Mouse (Mus musculus) heart, postnatal 0 days (tissue): ENCODE measurements at regions not wholly inside any gene's neighbourhood (a gene's known extent, or its start where the extent isn't known, plus 50 kb on each side); places are given as distances from the start of the nearest gene placed in this dataset.
A peak's percentile ranks its signal among the peaks of the same experiment; 100 is the strongest.
"Not testable (repeated sequence)": the region's sequence is repeated elsewhere in the genome, so short reads cannot be mapped to it uniquely, and the experiment has no call there.

Experiments
- ATAC-seq: fragments of 200-750 bp; cut with Nextera tagmentation; 2 replicates; pipeline ENCODE4 v1.8.0; 2017; ENCODE audit warnings: low read depth, moderate number of reproducible peaks, moderate library complexity; ENCODE audit not compliant: insufficient read depth
- DNase-seq: peaks from one replicate; pipeline ENCODE4 v3.0.0-alpha.2; 2016; ENCODE audit warnings: low spot score
- H3K27ac ChIP-seq: fragments of 300-500 bp; sonication (generic); 2 replicates; pipeline ENCODE4 v1.5.1; 2014; ENCODE audit warnings: low read depth, mild to moderate bottlenecking
- H3K27me3 ChIP-seq: fragments of 300-500 bp; sonication (generic); 2 replicates; pipeline ENCODE4 v1.6.1; 2014; ENCODE audit warnings: low read length, mixed read lengths; ENCODE audit not compliant: control insufficient read depth, insufficient read depth
- H3K36me3 ChIP-seq: fragments of 300-500 bp; sonication (generic); replicated peaks from 2 replicates; pipeline ENCODE4 v1.6.1; 2014; ENCODE audit warnings: low read length, mixed read lengths; ENCODE audit not compliant: control insufficient read depth, insufficient read depth
- H3K4me1 ChIP-seq: fragments of 300-500 bp; sonication (generic); 2 replicates; pipeline ENCODE4 v1.6.1; 2014; ENCODE audit warnings: antibody characterized with exemption; ENCODE audit not compliant: control insufficient read depth, insufficient read depth
- H3K4me2 ChIP-seq: fragments of 300-500 bp; sonication (generic); 2 replicates; pipeline ENCODE4 v1.6.1; 2014; ENCODE audit warnings: low read depth, mild to moderate bottlenecking, low read length, moderate library complexity
- H3K4me3 ChIP-seq: fragments of 300-500 bp; sonication (generic); 2 replicates; pipeline ENCODE4 v1.5.1; 2014; ENCODE audit warnings: low read depth, low read length
- H3K9ac ChIP-seq: fragments of 300-500 bp; sonication (generic); replicated peaks from 2 replicates; pipeline ENCODE4 v1.6.1; 2014; ENCODE audit warnings: low read depth, low read length, mixed read lengths
- H3K9me3 ChIP-seq: fragments of 300-500 bp; sonication (generic); replicated peaks from 2 replicates; pipeline ENCODE4 v1.6.1; 2016; ENCODE audit warnings: low read length; ENCODE audit not compliant: control insufficient read depth
- CTCF ChIP-seq: IDR thresholded peaks from 2 replicates; pipeline ENCODE4 v1.5.1; 2016; ENCODE audit warnings: antibody characterized with exemption, control low read depth, low read depth
- EP300 ChIP-seq: IDR thresholded peaks from 2 replicates; pipeline ENCODE4 v1.6.1; 2016; ENCODE audit warnings: antibody characterized with exemption, low read depth
- WGBS: fragments of 180-500 bp; shearing (Covaris S2); extraction: QIAGEN DNeasy Blood & Tissue Kit; methylation state at CpG from one replicate; pipeline ENCODE4 v1.1.7; 2014; 5-methylcytosine and 5-hydroxymethylcytosine counted together

DNA sequence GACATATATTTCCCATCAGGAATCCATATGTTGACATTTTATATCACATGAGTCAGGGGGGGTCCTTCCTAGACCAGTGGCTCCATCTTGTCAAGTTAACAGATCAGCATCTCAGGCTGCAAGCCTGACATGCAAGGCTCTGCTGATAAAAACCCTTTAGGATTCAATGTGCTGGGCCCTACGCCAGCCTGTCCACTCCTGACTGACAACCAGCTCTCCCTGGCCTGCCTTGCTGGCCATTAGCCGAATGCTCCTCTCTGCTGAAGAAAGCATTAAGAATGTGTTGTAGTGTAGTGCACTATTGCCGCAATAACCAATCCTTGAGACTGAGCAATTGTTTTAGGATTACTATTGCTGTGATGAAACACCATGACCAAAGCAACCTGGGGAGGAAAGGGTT is 114.3 kb upstream of the Ywhaq start:
- H3K4me1 ChIP-seq = no peaks in the 10 kb centered on the region
- H3K27ac ChIP-seq = no peak overlapping the region
- TF ChIP-seq EP300 = no peak
- no peak for TF ChIP-seq CTCF
- no peaks in the 10 kb centered on the region for H3K27me3 ChIP-seq
- WGBS = 49% methylated on average over 3 of the region's 3 CpGs
- DNase-seq = no peak
- no peaks in the 10 kb centered on the region for H3K9me3 ChIP-seq
- ATAC-seq = no peak
- H3K36me3 ChIP-seq = no peaks in the 10 kb centered on the region
- H3K4me2 ChIP-seq = no peak overlapping the region
- no peak overlapping the region for H3K9ac ChIP-seq
- H3K4me3 ChIP-seq = no peak overlapping the region

DNA sequence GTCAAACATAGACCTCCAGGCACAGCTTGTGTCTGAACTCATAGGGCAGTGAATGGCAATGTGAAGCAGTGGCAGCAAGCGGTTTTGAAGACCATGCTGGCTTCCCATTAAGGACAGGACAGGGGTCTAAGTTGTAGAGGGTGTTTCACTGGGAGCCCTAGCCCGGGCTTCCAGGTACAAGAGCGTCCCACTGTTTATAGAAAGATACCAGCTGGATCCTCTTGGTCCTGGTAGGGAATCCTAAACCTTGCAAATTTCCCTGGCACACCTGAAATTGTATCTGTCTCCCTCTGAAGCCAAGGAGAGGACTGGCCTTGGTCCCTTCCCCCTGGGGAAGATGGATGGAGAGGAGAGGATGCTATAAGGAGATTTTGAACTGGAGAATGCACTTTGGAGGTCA is 111.9 kb upstream of the Ywhaq start:
- not testable (repeated sequence) for H3K4me3 ChIP-seq, DNase-seq, H3K27ac ChIP-seq, H3K4me2 ChIP-seq, H3K9me3 ChIP-seq, H3K36me3 ChIP-seq, H3K9ac ChIP-seq, H3K4me1 ChIP-seq, ATAC-seq, H3K27me3 ChIP-seq
- 56% methylated on average over 3 of the region's 3 CpGs for WGBS

DNA sequence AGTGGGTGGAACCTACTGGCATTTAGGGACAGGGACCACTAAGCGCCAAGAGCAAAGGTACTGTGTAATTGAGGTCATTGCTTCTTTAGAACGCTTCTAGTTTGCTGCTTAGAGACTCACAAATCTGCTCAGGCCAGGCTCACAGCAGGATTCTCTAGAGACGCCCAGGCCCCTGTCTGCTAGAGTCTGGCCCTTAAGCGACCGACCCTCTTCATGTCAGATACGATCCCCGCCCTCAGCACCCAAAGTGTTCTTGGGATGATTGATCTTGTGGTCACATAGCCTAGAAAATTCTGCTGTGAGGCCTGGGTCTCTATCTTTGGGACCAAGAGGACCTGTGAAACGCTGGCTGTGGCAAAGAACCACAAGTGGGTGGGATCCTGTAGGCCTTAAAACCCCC is 109.9 kb upstream of the Ywhaq start:
- not testable (repeated sequence) for H3K27ac ChIP-seq, H3K9ac ChIP-seq, H3K4me2 ChIP-seq, H3K9me3 ChIP-seq, H3K4me1 ChIP-seq, DNase-seq, H3K4me3 ChIP-seq, H3K36me3 ChIP-seq, ATAC-seq, H3K27me3 ChIP-seq
- WGBS = 89% methylated on average over 8 of the region's 8 CpGs

DNA sequence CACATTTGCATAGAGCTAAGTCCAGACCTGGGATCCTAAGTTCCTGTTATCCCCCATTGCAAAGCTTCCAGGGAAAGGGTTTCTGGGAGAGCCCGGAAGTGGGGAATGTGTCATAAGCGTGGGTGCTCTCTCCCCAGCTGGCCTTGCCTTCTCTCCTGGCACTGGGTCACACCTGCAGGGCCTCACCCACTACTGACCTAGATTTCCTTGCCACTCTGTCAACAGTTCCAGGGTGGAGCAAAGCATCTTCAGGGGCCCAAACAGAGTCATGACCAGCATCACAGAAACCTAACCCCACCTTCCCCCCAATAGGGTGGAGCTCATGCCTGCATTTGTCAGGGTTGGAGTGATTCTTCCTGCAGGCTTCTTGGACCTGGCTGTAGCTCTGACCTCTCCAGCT is 109.5 kb upstream of the Ywhaq start:
- H3K27ac ChIP-seq, H3K4me1 ChIP-seq, H3K9ac ChIP-seq, H3K9me3 ChIP-seq, DNase-seq, H3K4me3 ChIP-seq, H3K4me2 ChIP-seq, H3K27me3 ChIP-seq, H3K36me3 ChIP-seq, ATAC-seq: not testable (repeated sequence)
- WGBS = 87% methylated on average over 2 of the region's 2 CpGs

DNA sequence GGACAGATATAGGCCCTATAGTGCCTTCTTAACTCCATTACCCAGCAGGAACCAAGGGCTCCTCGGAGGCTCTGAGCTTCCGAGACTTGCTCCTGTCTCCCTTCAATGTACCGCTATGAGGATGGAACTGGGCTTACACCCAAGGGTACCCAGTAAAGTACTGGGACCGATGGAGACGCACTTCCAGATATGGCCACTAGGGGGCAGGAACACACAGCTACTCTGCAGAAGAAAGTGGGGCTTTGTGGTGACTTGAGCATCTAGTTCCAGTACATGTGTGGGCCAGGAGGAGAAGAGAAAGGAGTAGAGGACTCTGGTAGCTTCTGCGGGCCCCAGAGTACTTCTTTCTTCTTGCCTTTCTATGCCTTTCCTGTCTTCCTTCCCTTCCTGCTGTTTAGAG is 108.1 kb upstream of the Ywhaq start:
- DNase-seq, H3K9me3 ChIP-seq, H3K27ac ChIP-seq, H3K4me3 ChIP-seq, H3K27me3 ChIP-seq, H3K4me1 ChIP-seq, H3K36me3 ChIP-seq, H3K4me2 ChIP-seq, H3K9ac ChIP-seq: not testable (repeated sequence)
- peak; percentile 55 for TF ChIP-seq CTCF
- WGBS = 45% methylated on average over 6 of the region's 6 CpGs
- ATAC-seq = peak; percentile 34

DNA sequence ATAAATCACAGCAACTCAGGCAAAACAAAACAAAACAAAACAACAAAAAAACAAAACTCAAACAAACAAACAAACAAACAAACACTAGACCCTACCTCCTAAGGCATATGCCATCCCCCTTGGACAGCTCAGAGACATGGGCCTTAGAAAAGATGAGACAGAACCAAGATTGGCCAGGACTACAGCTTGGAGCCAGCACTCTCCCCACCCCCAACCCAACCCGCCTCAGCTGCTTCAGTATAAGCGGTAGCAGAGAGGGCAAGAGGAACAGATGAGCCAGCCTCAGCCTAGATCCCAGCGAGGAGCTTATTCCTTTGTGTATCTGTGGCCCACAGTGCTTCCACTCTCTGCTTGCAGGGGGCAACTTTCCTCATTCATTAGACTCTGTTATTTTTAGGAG is 105.2 kb upstream of the Ywhaq start:
- TF ChIP-seq EP300 = no peak
- no peak for TF ChIP-seq CTCF
- Histone ChIP-seq H3K9me3 (no peaks in the 10 kb centered on the region), H3K36me3 (no peaks in the 10 kb centered on the region), H3K4me3 (no peak overlapping the region), H3K9ac (no peak overlapping the region), H3K4me1 (peaks cover 21% of the 10 kb centered on the region), H3K27ac (no peak overlapping the region), H3K4me2 (no peak overlapping the region), H3K27me3 (no peaks in the 10 kb centered on the region)
- DNase-seq (no peak), ATAC-seq (no peak)
- 62% methylated on average over 3 of the region's 3 CpGs for WGBS
